Comparison of ENCODE assay signal across 21 mouse cellular contexts in the genomic region with DNA sequence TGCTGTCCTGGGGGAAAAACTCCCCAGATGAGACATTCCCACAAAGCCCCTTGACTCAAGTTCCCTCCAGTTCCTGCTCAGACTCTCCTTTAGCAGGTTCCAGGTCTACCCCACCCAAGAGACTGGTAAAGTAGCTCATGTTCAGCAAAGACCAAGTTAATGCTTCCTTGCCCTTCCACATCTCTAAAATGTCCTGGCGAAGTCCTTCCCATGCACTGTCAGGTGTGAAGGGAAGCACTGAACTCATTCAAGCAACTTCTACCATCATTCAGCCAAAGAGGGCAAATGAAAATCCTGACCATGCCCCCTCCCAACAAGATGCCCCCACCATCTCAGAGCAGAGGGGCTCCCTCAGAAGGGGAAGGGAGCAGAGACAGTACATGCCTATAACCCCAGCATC.
DNase-seq lines count a peak whose midpoint lies in the region; ATAC-seq and TF ChIP-seq lines count a peak whose summit lies in the region.
"Had no signal": no experiment of that assay in that cellular context is flagged by ENCODE, and none has a peak within 500 bp of the region (broad histone marks: within the 10 kb centered on the region; RNA-seq: fewer than 3 reads in every experiment).

No protein-coding gene starts in this region.

- H3K36me3 ChIP-seq in heart, embryonic 12.5 days: peaks cover 44% of the 10 kb centered on the region
- H3K36me3 ChIP-seq in midbrain, embryonic 11.5 days (ENCODE audit: control insufficient read depth, insufficient read depth, low read length): peaks cover 2% of the 10 kb centered on the region; the same call in 1 of the 2 replicates
- H3K36me3 ChIP-seq in midbrain, embryonic 14.5 days (ENCODE audit: control insufficient read depth, insufficient read depth, low read length): peaks cover 28% of the 10 kb centered on the region
- H3K36me3 ChIP-seq in stomach, embryonic 16.5 days (ENCODE audit: control insufficient read depth, insufficient read depth, low read length): no peaks in the 10 kb centered on the region; the same call in 1 of the 2 replicates
- H3K36me3 ChIP-seq in stomach, postnatal 0 days (ENCODE audit: control insufficient read depth, insufficient read depth, low read length): no peaks in the 10 kb centered on the region

- DNase-seq in heart, adult 11 months: peak; percentile 73
- DNase-seq in midbrain, embryonic 11.5 days (ENCODE audit: low spot score, missing footprints): peak; percentile 75
- no peak for DNase-seq in midbrain, embryonic 14.5 days
- no peak for DNase-seq in stomach, postnatal 0 days (ENCODE audit: low spot score)
- DNase-seq: adrenal gland, adult 2 months; adrenal gland, adult 8-10 months; adrenal gland, postnatal 10 days; adrenal gland, postnatal 14 days; adrenal gland, postnatal 25 days; adrenal gland, postnatal 36 days; B cell, adult 2 months; cerebellum, adult 11 months; cerebellum, adult 11-12 months; cerebellum, adult 18-20 months had no signal

- H3K27me3 ChIP-seq in heart, embryonic 12.5 days (replicated peaks): 0 out of 2 replicates have a peak, but pooled peaks cover 8% of the 10 kb centered on the region
- H3K27me3 ChIP-seq in midbrain, embryonic 11.5 days (ENCODE audit: control insufficient read depth, insufficient read depth, low read length): no peaks in the 10 kb centered on the region
- no peaks in the 10 kb centered on the region for H3K27me3 ChIP-seq in midbrain, embryonic 14.5 days (ENCODE audit: control insufficient read depth, insufficient read depth, low read length)
- no peaks in the 10 kb centered on the region; the same call in 1 of the 2 replicates for H3K27me3 ChIP-seq in stomach, embryonic 16.5 days (ENCODE audit: control insufficient read depth, insufficient read depth, low read length)
- no peaks in the 10 kb centered on the region for H3K27me3 ChIP-seq in stomach, postnatal 0 days (ENCODE audit: control insufficient read depth, insufficient read depth, low read length)
- H3K27me3 ChIP-seq: CH12.LX had no signal

- WGBS in heart, embryonic 12.5 days: 83% methylated on average over 1 of the region's 1 CpGs
- WGBS in midbrain, embryonic 11.5 days: 95% methylated on average over 1 of the region's 1 CpGs
- 91% methylated on average over 1 of the region's 1 CpGs for WGBS in midbrain, embryonic 14.5 days
- 86% methylated on average over 1 of the region's 1 CpGs for WGBS in stomach, embryonic 16.5 days
- WGBS in stomach, postnatal 0 days: 91% methylated on average over 1 of the region's 1 CpGs

- no peak for ATAC-seq in heart, embryonic 12.5 days (ENCODE audit: insufficient number of reproducible peaks, low FRiP score)
- no peak for ATAC-seq in midbrain, embryonic 11.5 days (ENCODE audit: low FRiP score)
- no peak for ATAC-seq in midbrain, embryonic 14.5 days (ENCODE audit: low FRiP score, low TSS enrichment)
- 0 out of 2 replicates have a peak, but pooled peaks have one; percentile 13 for ATAC-seq in stomach, embryonic 16.5 days (ENCODE audit: insufficient read depth, low FRiP score)
- ATAC-seq in stomach, postnatal 0 days (ENCODE audit: low FRiP score, low TSS enrichment): no peak
- ATAC-seq: activated CD4-positive, CD25-positive, alpha-beta regulatory T cell, adult 4 months; CD4-positive, CD25-positive, alpha-beta regulatory T cell, adult 4 months; Patski had no signal

- no peak overlapping the region for H3K4me2 ChIP-seq in heart, embryonic 12.5 days
- no peak overlapping the region for H3K4me2 ChIP-seq in midbrain, embryonic 11.5 days
- H3K4me2 ChIP-seq in midbrain, embryonic 14.5 days (ENCODE audit: low read length): no peak overlapping the region
- no peak overlapping the region for H3K4me2 ChIP-seq in stomach, embryonic 16.5 days (ENCODE audit: low read depth, low read length)
- no peak overlapping the region for H3K4me2 ChIP-seq in stomach, postnatal 0 days (replicated peaks; ENCODE audit: low read depth)

- no peak overlapping the region for H3K27ac ChIP-seq in heart, embryonic 12.5 days (ENCODE audit: poor library complexity, severe bottlenecking)
- H3K27ac ChIP-seq in midbrain, embryonic 11.5 days (ENCODE audit: low read depth, low read length): no peak overlapping the region
- H3K27ac ChIP-seq in midbrain, embryonic 14.5 days (replicated peaks; ENCODE audit: low read depth, low read length): no peak overlapping the region
- no peak overlapping the region for H3K27ac ChIP-seq in stomach, embryonic 16.5 days (ENCODE audit: low read length)
- H3K27ac ChIP-seq in stomach, postnatal 0 days (replicated peaks): no peak overlapping the region

- no peak for TF ChIP-seq EP300 in stomach, postnatal 0 days (optimal IDR thresholded peaks at IDR 0.05)

- TF ChIP-seq CTCF in stomach, postnatal 0 days (IDR thresholded peaks at IDR 0.05; ENCODE audit: low read depth): no peak

- no peak overlapping the region for H3K9ac ChIP-seq in heart, embryonic 12.5 days
- no peak overlapping the region for H3K9ac ChIP-seq in midbrain, embryonic 11.5 days (ENCODE audit: low read length)
- no peak overlapping the region for H3K9ac ChIP-seq in midbrain, embryonic 14.5 days (replicated peaks; ENCODE audit: low read length)
- H3K9ac ChIP-seq in stomach, embryonic 16.5 days (ENCODE audit: low read length): no peak overlapping the region
- H3K9ac ChIP-seq in stomach, postnatal 0 days (ENCODE audit: low read length): no peak overlapping the region

- H3K9me3 ChIP-seq in heart, embryonic 12.5 days (replicated peaks): no peaks in the 10 kb centered on the region
- H3K9me3 ChIP-seq in midbrain, embryonic 11.5 days (ENCODE audit: control insufficient read depth, low read length): no peaks in the 10 kb centered on the region
- H3K9me3 ChIP-seq in midbrain, embryonic 14.5 days (ENCODE audit: control insufficient read depth, low read length): no peaks in the 10 kb centered on the region
- no peaks in the 10 kb centered on the region for H3K9me3 ChIP-seq in stomach, embryonic 16.5 days (replicated peaks; ENCODE audit: control insufficient read depth, low read length)
- no peaks in the 10 kb centered on the region for H3K9me3 ChIP-seq in stomach, postnatal 0 days (ENCODE audit: control insufficient read depth, low read length)
- H3K9me3 ChIP-seq: G1E had no signal

- peaks cover 28% of the 10 kb centered on the region for H3K4me1 ChIP-seq in heart, embryonic 12.5 days (replicated peaks)
- no peaks in the 10 kb centered on the region; the same call in none of the 2 replicates for H3K4me1 ChIP-seq in midbrain, embryonic 11.5 days (ENCODE audit: control insufficient read depth, insufficient read depth, low read length)
- H3K4me1 ChIP-seq in midbrain, embryonic 14.5 days (ENCODE audit: control insufficient read depth, insufficient read depth, low read length): no peaks in the 10 kb centered on the region
- peaks cover 3% of the 10 kb centered on the region; the same call in 1 of the 2 replicates for H3K4me1 ChIP-seq in stomach, embryonic 16.5 days (ENCODE audit: control insufficient read depth, insufficient read depth, low read length)
- H3K4me1 ChIP-seq in stomach, postnatal 0 days (replicated peaks; ENCODE audit: control insufficient read depth, insufficient read depth): no peaks in the 10 kb centered on the region

- no peak overlapping the region for H3K4me3 ChIP-seq in heart, embryonic 12.5 days
- no peak overlapping the region for H3K4me3 ChIP-seq in midbrain, embryonic 11.5 days (ENCODE audit: low read depth, low read length)
- no peak overlapping the region for H3K4me3 ChIP-seq in midbrain, embryonic 14.5 days (replicated peaks; ENCODE audit: low read depth, low read length)
- H3K4me3 ChIP-seq in stomach, embryonic 16.5 days (replicated peaks; ENCODE audit: low read length): no peak overlapping the region
- H3K4me3 ChIP-seq in stomach, postnatal 0 days (ENCODE audit: low read depth, low read length): no peak overlapping the region

Comparison
In these comparisons a context has a peak if more than half of its experiments do, and no peak if none do; other contexts are left out.
1. DNase-seq: peak in heart, adult 11 months (single experiment) and midbrain, embryonic 11.5 days (single experiment); none in midbrain, embryonic 14.5 days (single experiment) and stomach, postnatal 0 days (single experiment).